Mouse (Mus musculus) stomach, postnatal 0 days (tissue): ENCODE measurements around the gene Rsg1. TPM values are rescaled to one million over a fixed set of nuclear protein-coding genes. Genes with fewer than 3 reads are reported as not detected.

Source experiments
- ATAC-seq: fragments of 200-750 bp; cut with Nextera tagmentation; 2 replicates; pipeline ENCODE4 v1.8.0; 2017; ENCODE audit not compliant: low FRiP score, low TSS enrichment
- DNase-seq: peaks from one replicate; pipeline ENCODE4 v3.0.0-alpha.2; 2016; ENCODE audit warnings: low spot score
- H3K27ac ChIP-seq: fragments of 300-500 bp; sonication (generic); replicated peaks from 2 replicates; pipeline ENCODE4 v1.5.1; 2014; ENCODE audit warnings: mild to moderate bottlenecking, control low read depth
- H3K27me3 ChIP-seq: fragments of 300-500 bp; sonication (generic); 2 replicates; pipeline ENCODE4 v1.6.1; 2014; ENCODE audit warnings: low read length; ENCODE audit not compliant: control insufficient read depth, insufficient read depth
- H3K36me3 ChIP-seq: fragments of 300-500 bp; sonication (generic); 2 replicates; pipeline ENCODE4 v1.6.1; 2014; ENCODE audit warnings: low read length, mixed read lengths; ENCODE audit not compliant: control insufficient read depth, insufficient read depth
- H3K4me1 ChIP-seq: fragments of 300-500 bp; sonication (generic); replicated peaks from 2 replicates; pipeline ENCODE4 v1.6.1; 2014; ENCODE audit warnings: antibody characterized with exemption; ENCODE audit not compliant: control insufficient read depth, insufficient read depth
- H3K4me2 ChIP-seq: fragments of 300-500 bp; sonication (generic); replicated peaks from 2 replicates; pipeline ENCODE4 v1.6.1; 2014; ENCODE audit warnings: low read depth, mild to moderate bottlenecking, control low read depth, moderate library complexity
- H3K4me3 ChIP-seq: fragments of 300-500 bp; sonication (generic); 2 replicates; pipeline ENCODE4 v1.5.1; 2014; ENCODE audit warnings: low read depth, low read length, control low read depth
- H3K9ac ChIP-seq: fragments of 300-500 bp; sonication (generic); 2 replicates; pipeline ENCODE4 v1.6.1; 2014; ENCODE audit warnings: mild to moderate bottlenecking, low read length, control low read depth, mixed read lengths
- H3K9me3 ChIP-seq: fragments of 300-500 bp; sonication (generic); 2 replicates; pipeline ENCODE4 v1.6.1; 2016; ENCODE audit warnings: low read length; ENCODE audit not compliant: control insufficient read depth
- CTCF ChIP-seq: IDR thresholded peaks from 2 replicates; pipeline ENCODE4 v1.5.1; 2016; ENCODE audit warnings: antibody characterized with exemption, low read depth, mild to moderate bottlenecking, moderate library complexity
- EP300 ChIP-seq: optimal IDR thresholded peaks from 2 replicates; pipeline ENCODE3; 2016; ENCODE audit warnings: antibody characterized with exemption
- WGBS: fragments of 180-500 bp; shearing (Covaris S2); extraction: QIAGEN DNeasy Blood & Tissue Kit; methylation state at CpG from one replicate; pipeline ENCODE4 v1.1.7; 2014; 5-methylcytosine and 5-hydroxymethylcytosine counted together
- polyA plus RNA-seq: library from polyadenylated mRNA; unstranded; fragments of >200 nt; fragmentation: Nextera tagmentation; extraction: Ambion mirVana; gene quantifications from 2 replicates; pipeline ENCODE4 v1.2.1, GENCODE M21; 2015

Rsg1 gene
- polyA plus RNA-seq, 1 experiment from 2014 or later, result 2.3 TPM

GRCm38 (mm10) chr4:141204580-141205061 is 9.1 kb upstream of the Rsg1 start:
- no peak overlapping the region for H3K4me3 ChIP-seq
- no peak for TF ChIP-seq EP300
- TF ChIP-seq CTCF, result peak; percentile 59
- H3K27me3 ChIP-seq, result no peaks in the 10 kb centered on the region
- H3K4me2 ChIP-seq, result no peak overlapping the region
- H3K9me3 ChIP-seq, result no peaks in the 10 kb centered on the region
- no peak overlapping the region for H3K27ac ChIP-seq
- 54% methylated on average over 4 of the region's 4 CpGs for WGBS
- DNase-seq, result peak; percentile 54
- ATAC-seq, result peak; percentile 58; the same call in 1 of the 2 replicates
- H3K4me1 ChIP-seq, result no peaks in the 10 kb centered on the region
- 0 out of 2 replicates have a peak, but pooled peaks cover 6% of the 10 kb centered on the region for H3K36me3 ChIP-seq
- no peak overlapping the region for H3K9ac ChIP-seq

GRCm38 (mm10) chr4:141207081-141207480 is 6.7 kb upstream of the Rsg1 start:
- no peaks in the 10 kb centered on the region for H3K36me3 ChIP-seq
- ATAC-seq (peak; percentile 27; the same call in 1 of the 2 replicates), DNase-seq (no peak)
- 86% methylated on average over 5 of the region's 5 CpGs for WGBS
- TF ChIP-seq EP300, result no peak
- no peak for TF ChIP-seq CTCF
- H3K4me3 ChIP-seq, result no peak overlapping the region
- no peaks in the 10 kb centered on the region for H3K4me1 ChIP-seq
- no peaks in the 10 kb centered on the region for H3K9me3 ChIP-seq
- no peak overlapping the region for H3K4me2 ChIP-seq
- H3K27ac ChIP-seq, result no peak overlapping the region
- H3K9ac ChIP-seq, result no peak overlapping the region
- H3K27me3 ChIP-seq, result no peaks in the 10 kb centered on the region

GRCm38 (mm10) chr4:141210524-141211219 is 3.1 kb upstream of the Rsg1 start:
- Histone ChIP-seq H3K9me3 (no peaks in the 10 kb centered on the region), H3K9ac (0 out of 2 replicates have a peak overlapping the region, but pooled peaks have one; percentile 50), H3K27ac (peak overlapping the region; percentile 84), H3K4me2 (peak overlapping the region; percentile 41), H3K4me3 (peak overlapping the region; percentile 10; the same call in 1 of the 2 replicates), H3K27me3 (no peaks in the 10 kb centered on the region), H3K4me1 (no peaks in the 10 kb centered on the region), H3K36me3 (no peaks in the 10 kb centered on the region)
- peak; percentile 31 for ATAC-seq
- no peak for DNase-seq
- WGBS, result 66% methylated on average over 14 of the region's 14 CpGs
- no peak for TF ChIP-seq CTCF
- TF ChIP-seq EP300, result no peak

GRCm38 (mm10) chr4:141211646-141212045 is 2.1 kb upstream of the Rsg1 start:
- Histone ChIP-seq H3K27ac (no peak overlapping the region), H3K4me3 (no peak overlapping the region), H3K9me3 (no peaks in the 10 kb centered on the region), H3K4me2 (no peak overlapping the region), H3K4me1 (no peaks in the 10 kb centered on the region), H3K36me3 (no peaks in the 10 kb centered on the region), H3K9ac (no peak overlapping the region), H3K27me3 (no peaks in the 10 kb centered on the region)
- 94% methylated on average over 4 of the region's 4 CpGs for WGBS
- ATAC-seq, result no peak
- DNase-seq, result no peak
- TF ChIP-seq CTCF, result no peak
- no peak for TF ChIP-seq EP300

GRCm38 (mm10) chr4:141212892-141213291 is 864 bp upstream of the Rsg1 start:
- Histone ChIP-seq H3K4me1 (no peaks in the 10 kb centered on the region), H3K27me3 (no peaks in the 10 kb centered on the region), H3K36me3 (no peaks in the 10 kb centered on the region), H3K27ac (no peak overlapping the region), H3K4me3 (no peak overlapping the region), H3K9ac (no peak overlapping the region), H3K9me3 (no peaks in the 10 kb centered on the region), H3K4me2 (no peak overlapping the region)
- ATAC-seq, result no peak; the same call in 1 of the 2 replicates
- no peak for TF ChIP-seq EP300
- TF ChIP-seq CTCF, result no peak
- no peak for DNase-seq
- 82% methylated on average over 9 of the region's 9 CpGs for WGBS

GRCm38 (mm10) chr4:141213342-141213741 is 414 bp upstream of the Rsg1 start:
- H3K4me1 ChIP-seq, result no peaks in the 10 kb centered on the region
- no peak overlapping the region for H3K27ac ChIP-seq
- no peak overlapping the region for H3K9ac ChIP-seq
- ATAC-seq, result no peak; the same call in 1 of the 2 replicates
- no peak for DNase-seq
- H3K4me3 ChIP-seq, result peak overlapping the region; percentile 54
- H3K36me3 ChIP-seq, result no peaks in the 10 kb centered on the region
- H3K9me3 ChIP-seq, result no peaks in the 10 kb centered on the region
- 32% methylated on average over 2 of the region's 2 CpGs for WGBS
- TF ChIP-seq EP300, result no peak
- TF ChIP-seq CTCF, result no peak
- H3K27me3 ChIP-seq, result no peaks in the 10 kb centered on the region
- peak overlapping the region; percentile 87 for H3K4me2 ChIP-seq
